In genomic region chr17:79051606-79052005, GRCm38 (mm10) we compare ENCODE assay signal across 8 mouse cellular contexts. TPM values are rescaled to one million over a fixed set of nuclear protein-coding genes. Genes with fewer than 3 reads are reported as not detected.
DNase-seq lines count a peak whose midpoint lies in the region; ATAC-seq and TF ChIP-seq lines count a peak whose summit lies in the region.

Qpct (plus strand) TSS chr17:79051906.

- H3K36me3 ChIP-seq in embryonic facial prominence, embryonic 13.5 days = no peaks in the 10 kb centered on the region
- no peaks in the 10 kb centered on the region for H3K36me3 ChIP-seq in hindbrain, embryonic 13.5 days
- no peaks in the 10 kb centered on the region for H3K36me3 ChIP-seq in midbrain, embryonic 11.5 days (ENCODE audit: control insufficient read depth, insufficient read depth, low read length)

- WGBS in embryonic facial prominence, embryonic 13.5 days = 78% methylated on average over 4 of the region's 4 CpGs
- WGBS in hindbrain, embryonic 13.5 days = 74% methylated on average over 4 of the region's 4 CpGs
- WGBS in midbrain, embryonic 11.5 days = 84% methylated on average over 4 of the region's 4 CpGs

- no peak for ATAC-seq in embryonic facial prominence, embryonic 13.5 days (ENCODE audit: insufficient number of reproducible peaks, insufficient read depth, low FRiP score, low TSS enrichment, low read depth)
- ATAC-seq in hindbrain, embryonic 13.5 days (ENCODE audit: low FRiP score) = no peak
- ATAC-seq in midbrain, embryonic 11.5 days (ENCODE audit: low FRiP score) = 0 out of 2 replicates have a peak, but pooled peaks have one; percentile 7
- ATAC-seq in granulocyte monocyte progenitor cell, adult 5-6 weeks (replicated peaks; ENCODE audit: poor library complexity, severe bottlenecking) = no peak

- H3K4me3 ChIP-seq in layer of hippocampus, adult 2 months = peak within 1 kb of the TSS; percentile 66
- H3K4me3 ChIP-seq in embryonic facial prominence, embryonic 13.5 days = peak within 1 kb of the TSS; percentile 59
- peak within 1 kb of the TSS; percentile 69 for H3K4me3 ChIP-seq in hindbrain, embryonic 13.5 days
- peak within 1 kb of the TSS; percentile 55 for H3K4me3 ChIP-seq in midbrain, embryonic 11.5 days (ENCODE audit: low read depth, low read length)

- H3K27ac ChIP-seq in layer of hippocampus, adult 2 months = peak within 1 kb of the TSS; percentile 64
- H3K27ac ChIP-seq in embryonic facial prominence, embryonic 13.5 days = no peak within 1 kb of the TSS
- H3K27ac ChIP-seq in hindbrain, embryonic 13.5 days = peak within 1 kb of the TSS; percentile 81
- no peak within 1 kb of the TSS for H3K27ac ChIP-seq in midbrain, embryonic 11.5 days (ENCODE audit: low read depth, low read length)

- no peak for DNase-seq in layer of hippocampus, adult 2 months (ENCODE audit: low spot score in 2 of 2)
- no peak for DNase-seq in layer of hippocampus, adult 9-10 months (ENCODE audit: low spot score)
- DNase-seq in midbrain, embryonic 11.5 days (ENCODE audit: low spot score, missing footprints) = peak; percentile 72
- DNase-seq in yolk sac, embryonic 10.5 days (ENCODE audit: low spot score) = no peak
- no peak for DNase-seq in kidney, postnatal 4 days

- H3K9ac ChIP-seq in embryonic facial prominence, embryonic 13.5 days = peak within 1 kb of the TSS; percentile 68
- H3K9ac ChIP-seq in hindbrain, embryonic 13.5 days = peak within 1 kb of the TSS; percentile 77
- peak within 1 kb of the TSS; percentile 59 for H3K9ac ChIP-seq in midbrain, embryonic 11.5 days (ENCODE audit: low read length)

- H3K4me2 ChIP-seq in embryonic facial prominence, embryonic 13.5 days = peak within 1 kb of the TSS; percentile 98
- peak within 1 kb of the TSS; percentile 94 for H3K4me2 ChIP-seq in hindbrain, embryonic 13.5 days
- H3K4me2 ChIP-seq in midbrain, embryonic 11.5 days = peak within 1 kb of the TSS; percentile 95

- no peaks in the 10 kb centered on the region for H3K9me3 ChIP-seq in embryonic facial prominence, embryonic 13.5 days
- H3K9me3 ChIP-seq in hindbrain, embryonic 13.5 days = no peaks in the 10 kb centered on the region
- H3K9me3 ChIP-seq in midbrain, embryonic 11.5 days (ENCODE audit: control insufficient read depth, low read length) = no peaks in the 10 kb centered on the region

- peaks cover 8% of the 10 kb centered on the region; the same call in 1 of the 2 replicates for H3K4me1 ChIP-seq in embryonic facial prominence, embryonic 13.5 days
- peaks cover 5% of the 10 kb centered on the region; the same call in 1 of the 2 replicates for H3K4me1 ChIP-seq in hindbrain, embryonic 13.5 days (replicated peaks)
- H3K4me1 ChIP-seq in midbrain, embryonic 11.5 days (ENCODE audit: control insufficient read depth, insufficient read depth, low read length) = no peaks in the 10 kb centered on the region

- no peak for TF ChIP-seq CTCF in layer of hippocampus, adult 2 months (conservative IDR thresholded peaks at IDR 0.05)

- H3K27me3 ChIP-seq in embryonic facial prominence, embryonic 13.5 days = peaks cover 28% of the 10 kb centered on the region
- peaks cover 7% of the 10 kb centered on the region for H3K27me3 ChIP-seq in hindbrain, embryonic 13.5 days
- H3K27me3 ChIP-seq in midbrain, embryonic 11.5 days (ENCODE audit: control insufficient read depth, insufficient read depth, low read length) = peaks cover 4% of the 10 kb centered on the region

RNA-seq across cellular contexts. Expression of gene Qpct, which starts in this region (rescaled TPM):
- total RNA-seq in layer of hippocampus, adult 2 months (2021) = 10 to 100 TPM; 12.2 to 12.8 TPM
- polyA plus RNA-seq in embryonic facial prominence, embryonic 13.5 days (2015; fragmentation: Nextera tagmentation; extraction: Ambion mirVana) = 7.3 and 8.6 TPM in 2 replicates
- 12.4 and 13.2 TPM in 2 replicates for polyA plus RNA-seq in hindbrain, embryonic 13.5 days (2015; fragmentation: Nextera tagmentation; extraction: Ambion mirVana)
- 8.5 and 10.5 TPM in 2 replicates for polyA plus RNA-seq in midbrain, embryonic 11.5 days (2014; fragmentation: Nextera tagmentation; extraction: Ambion mirVana)
- total RNA-seq in granulocyte monocyte progenitor cell, adult 5-6 weeks (2014; fragmentation: Nextera tagmentation) = 1.1 and 4.3 TPM in 2 replicates
- 0.21 and 1.6 TPM in 2 replicates for total RNA-seq in granulocyte monocyte progenitor cell, adult 5-6 weeks (2017)

Comparison
In these comparisons a context has a peak if more than half of its experiments do, and no peak if none do; other contexts are left out.
1. H3K27ac ChIP-seq: peak in layer of hippocampus, adult 2 months (single experiment) and hindbrain, embryonic 13.5 days (single experiment); none in embryonic facial prominence, embryonic 13.5 days (single experiment) and midbrain, embryonic 11.5 days (single experiment).
2. Peak in every context shown above with its lines, with median percentiles within 50 percentile points of each other: H3K4me3 ChIP-seq, H3K4me2 ChIP-seq and H3K9ac ChIP-seq.